Mouse (Mus musculus) thymus, postnatal 10 days (tissue): ENCODE results near the gene Efhb.

Experiments used
- DNase-seq, 2 experiments: peaks; one replicate each; pipeline ENCODE4 v3.0.0; 2021; ENCODE audit warnings: low spot score in 2 of 2

Efhb gene

DNA sequence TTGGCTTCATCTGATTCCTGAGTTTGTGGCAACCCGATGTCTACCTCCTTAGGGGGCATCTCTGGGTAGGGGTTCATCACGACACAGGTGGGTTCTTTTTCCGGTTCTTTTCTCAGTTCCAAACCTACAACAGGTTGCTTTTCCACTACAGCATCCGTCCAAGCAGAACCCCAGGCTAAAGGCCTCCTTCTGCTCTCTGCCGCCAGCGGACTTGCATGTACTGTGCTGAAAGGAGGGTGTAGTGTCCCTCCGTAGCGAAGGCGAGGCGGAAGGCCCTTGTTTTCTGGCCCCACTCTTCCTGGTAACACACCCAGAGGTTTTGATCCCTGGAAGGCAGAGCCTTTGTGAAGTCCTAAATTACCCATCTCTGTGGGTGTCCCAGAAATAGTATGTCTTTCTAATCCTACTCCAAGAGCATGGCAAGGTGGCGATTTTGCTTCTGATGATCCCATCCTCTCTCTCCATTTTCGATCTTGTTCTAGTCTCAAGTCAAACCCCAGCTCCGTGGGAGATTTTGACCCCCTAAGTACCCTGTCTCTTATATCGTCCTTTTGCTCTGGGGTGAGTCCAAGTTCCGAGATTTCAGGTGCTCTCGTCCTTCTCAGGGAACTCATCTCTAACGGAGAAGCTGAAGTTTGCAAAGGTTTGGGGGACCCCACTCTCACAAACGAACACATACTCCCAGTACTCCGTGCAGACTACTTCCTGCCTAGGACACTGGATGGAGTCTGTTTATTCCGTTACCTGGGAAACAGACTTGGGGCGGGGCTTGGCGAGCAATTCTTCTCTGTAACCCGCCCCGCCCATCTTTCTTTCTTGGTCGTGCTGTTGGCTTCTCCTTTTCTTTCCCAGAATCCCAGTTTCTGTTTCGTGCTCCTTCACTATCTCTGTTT lies at the start of gene Efhb:
Gene Efhb (minus strand): TSS at position 719 of the 893 bp plus-strand sequence.
- peak; percentile 56 to 66 for DNase-seq

DNA sequence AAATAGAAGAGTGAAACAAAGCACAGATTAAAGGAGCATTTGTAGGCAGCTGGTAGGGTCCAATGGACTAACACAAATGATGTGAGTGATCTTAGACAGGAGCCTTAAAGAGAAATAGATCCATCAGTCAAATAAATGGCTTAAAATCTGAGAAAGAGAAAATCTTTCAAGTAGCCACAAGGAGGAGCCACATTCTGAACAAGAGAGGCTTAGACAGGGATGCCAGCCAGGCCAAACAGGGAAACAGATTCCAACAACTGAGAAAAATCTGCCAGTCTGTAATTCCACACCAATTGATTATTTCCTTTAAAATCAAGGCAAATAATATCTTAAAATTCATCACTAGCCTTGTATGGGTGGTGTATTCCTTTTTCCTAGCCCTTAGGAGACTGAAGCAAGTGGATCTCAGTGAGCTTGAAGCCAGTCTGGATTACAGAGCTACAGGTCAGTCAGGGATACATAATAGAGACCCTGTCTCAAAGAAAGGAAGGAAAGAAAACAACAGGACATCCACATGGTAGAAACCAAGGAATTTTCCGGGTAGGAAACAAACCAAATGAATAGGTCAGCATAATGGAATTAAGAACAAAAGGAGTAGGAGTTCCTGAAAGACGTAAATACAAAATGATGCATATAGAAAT lies 49.3 kb upstream of the Efhb start:
- DNase-seq, result peak in 1 of 2 experiments; percentile 5

DNA sequence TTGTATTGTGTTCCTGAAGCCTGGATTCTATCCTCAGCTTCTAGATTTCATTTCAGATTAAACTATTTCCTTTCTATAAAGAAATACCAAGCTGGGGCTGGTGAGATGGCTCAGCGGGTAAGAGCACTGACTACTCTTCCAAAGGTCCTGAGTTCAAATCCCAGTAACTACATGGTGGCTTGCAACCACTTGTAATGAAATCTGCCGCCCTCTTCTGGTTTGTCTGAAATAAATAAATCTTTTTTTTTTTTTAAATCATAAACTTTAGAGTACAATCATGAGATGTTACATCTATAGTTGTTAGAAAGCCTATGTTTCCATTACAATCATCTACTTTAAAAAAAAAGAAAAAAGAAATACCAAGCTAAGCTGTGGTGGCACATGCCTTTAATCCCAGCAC lies 39.8 kb upstream of the Efhb start:
- DNase-seq, result no peak

DNA sequence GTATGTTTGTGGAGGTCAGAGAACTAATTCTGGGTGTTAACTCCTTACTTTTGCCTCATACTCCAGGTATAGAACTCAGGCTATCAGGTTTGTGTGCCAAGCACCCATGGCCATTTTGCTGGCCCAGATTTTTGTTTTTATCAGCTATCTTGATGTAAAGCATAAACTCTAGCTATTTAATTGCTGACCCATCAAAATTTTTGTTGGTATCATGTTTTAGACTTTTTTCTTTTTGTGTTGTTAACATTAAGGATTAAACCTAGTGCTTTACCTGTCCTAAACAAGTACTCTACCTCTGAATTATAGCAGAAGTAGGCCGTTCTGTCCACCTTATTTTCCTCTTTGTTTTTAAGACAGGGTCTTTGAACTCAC lies 25.9 kb upstream of the Efhb start:
- no peak for DNase-seq

DNA sequence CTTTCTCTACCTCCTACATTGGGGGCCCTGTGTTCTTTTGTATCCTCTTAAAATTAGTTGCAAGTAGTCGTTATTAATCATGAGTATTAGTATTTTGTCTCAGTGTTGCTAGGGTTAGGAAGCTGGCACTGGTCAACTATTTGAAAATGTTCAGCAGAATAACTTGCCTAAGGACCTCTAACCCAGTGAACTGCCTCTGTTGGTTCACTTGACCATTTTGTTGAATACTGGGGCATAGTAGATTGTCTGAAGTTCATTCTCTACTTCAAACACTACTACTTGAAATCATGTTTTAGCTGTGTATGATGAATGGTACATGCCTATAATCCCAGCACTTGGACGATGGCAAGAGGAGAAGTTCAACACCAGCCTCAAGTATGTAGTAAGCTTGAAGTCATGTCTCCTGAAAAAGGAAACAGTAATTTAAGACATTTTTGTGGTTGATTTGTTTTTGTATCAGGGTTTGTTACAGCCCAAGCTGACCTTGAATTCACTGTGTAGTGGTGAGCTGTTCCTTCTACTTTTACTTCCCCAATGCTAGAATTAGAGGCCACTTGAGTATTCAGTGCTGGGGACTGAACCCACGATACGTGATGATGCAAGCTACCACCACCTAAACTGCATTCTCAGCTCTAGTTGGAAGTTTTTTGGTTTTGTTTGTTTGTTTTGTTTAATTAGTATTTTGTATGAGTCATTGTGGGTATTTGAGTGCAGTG lies 25.3 kb upstream of the Efhb start:
- no peak for DNase-seq

DNA sequence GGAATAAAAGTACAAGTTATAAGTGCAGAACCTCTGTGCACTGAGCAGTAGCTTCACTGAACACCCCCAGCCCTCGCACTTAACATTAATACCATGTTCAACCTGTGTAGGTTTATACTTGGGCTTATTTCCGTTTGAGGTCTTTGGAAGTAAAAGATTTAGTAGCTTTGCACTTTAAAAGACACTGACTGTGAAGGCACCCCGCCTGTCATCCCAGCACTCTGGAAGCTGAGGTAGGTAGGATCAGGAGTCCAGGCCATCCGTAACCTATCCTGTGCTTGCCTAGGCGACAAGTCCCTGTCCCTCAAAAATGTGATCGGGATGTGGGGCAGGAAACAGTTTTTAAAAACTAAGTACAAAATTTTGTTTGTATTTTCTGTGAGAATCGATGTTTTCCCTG lies 17.3 kb upstream of the Efhb start:
- no peak for DNase-seq

DNA sequence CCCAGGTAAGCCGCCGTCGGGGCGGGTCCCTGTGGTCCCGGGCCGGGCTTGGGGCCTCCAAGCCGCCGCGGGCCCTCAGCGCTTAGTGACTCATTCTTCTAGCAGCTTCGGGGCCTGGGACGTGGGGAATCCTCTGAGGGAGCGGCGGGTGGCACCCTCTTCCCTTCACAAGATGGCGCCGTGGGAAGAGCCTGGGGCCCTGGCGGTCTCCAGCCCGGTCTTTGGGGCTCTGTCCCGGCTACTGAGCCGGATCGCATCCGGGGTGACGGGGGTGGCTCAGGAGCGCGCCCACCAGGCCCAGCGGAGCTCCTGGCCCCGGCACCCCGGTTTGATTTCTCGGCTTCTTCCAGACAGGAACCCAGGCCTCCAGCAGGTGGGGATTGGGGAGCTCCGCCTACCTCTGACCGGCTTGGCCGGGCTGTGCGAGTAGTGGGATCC lies 16.5 kb upstream of the Efhb start:
- DNase-seq, result peak; percentile 42 to 51

DNA sequence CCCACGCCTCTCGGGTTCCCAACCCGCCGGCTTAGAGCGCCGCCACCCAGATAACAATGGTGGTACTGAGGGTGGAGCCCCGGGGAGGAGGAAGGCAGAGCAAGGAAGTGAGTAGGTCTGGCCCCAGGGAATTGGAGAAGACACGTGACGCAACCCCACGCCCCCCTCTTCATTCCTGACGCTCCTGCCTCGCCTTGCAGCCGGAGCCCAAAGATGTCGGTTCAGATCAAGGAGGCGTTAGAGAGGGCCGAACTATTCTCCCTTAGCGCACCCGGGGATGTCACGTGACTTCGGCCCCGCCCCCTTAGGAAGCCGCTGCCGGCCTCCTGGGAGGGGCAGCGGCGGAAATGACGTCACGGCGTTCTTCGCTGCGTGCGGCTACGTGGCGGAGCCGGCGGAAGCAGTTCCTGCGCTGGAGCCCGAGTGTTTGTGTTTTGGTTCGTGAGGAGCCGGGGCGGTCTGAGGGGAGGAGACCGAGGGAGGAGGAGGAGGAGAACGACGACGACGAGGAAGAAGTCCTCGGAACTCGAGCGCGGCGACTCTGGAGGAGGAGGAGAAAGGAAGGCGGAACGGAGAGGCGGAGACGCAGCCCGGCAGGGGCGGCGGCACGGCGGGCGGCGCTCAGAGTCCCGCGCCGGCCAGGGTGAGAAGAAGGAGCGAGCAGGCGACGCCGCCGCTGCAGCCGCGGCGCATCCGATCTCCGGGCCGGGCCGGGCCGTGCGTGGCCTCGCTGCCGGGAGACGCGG lies 15.9 kb upstream of the Efhb start, which contains the start of gene Rab5a:
Gene Rab5a (plus strand): TSS at position 377 of the 746 bp plus-strand sequence.
- peak; percentile 99 to 100 for DNase-seq

DNA sequence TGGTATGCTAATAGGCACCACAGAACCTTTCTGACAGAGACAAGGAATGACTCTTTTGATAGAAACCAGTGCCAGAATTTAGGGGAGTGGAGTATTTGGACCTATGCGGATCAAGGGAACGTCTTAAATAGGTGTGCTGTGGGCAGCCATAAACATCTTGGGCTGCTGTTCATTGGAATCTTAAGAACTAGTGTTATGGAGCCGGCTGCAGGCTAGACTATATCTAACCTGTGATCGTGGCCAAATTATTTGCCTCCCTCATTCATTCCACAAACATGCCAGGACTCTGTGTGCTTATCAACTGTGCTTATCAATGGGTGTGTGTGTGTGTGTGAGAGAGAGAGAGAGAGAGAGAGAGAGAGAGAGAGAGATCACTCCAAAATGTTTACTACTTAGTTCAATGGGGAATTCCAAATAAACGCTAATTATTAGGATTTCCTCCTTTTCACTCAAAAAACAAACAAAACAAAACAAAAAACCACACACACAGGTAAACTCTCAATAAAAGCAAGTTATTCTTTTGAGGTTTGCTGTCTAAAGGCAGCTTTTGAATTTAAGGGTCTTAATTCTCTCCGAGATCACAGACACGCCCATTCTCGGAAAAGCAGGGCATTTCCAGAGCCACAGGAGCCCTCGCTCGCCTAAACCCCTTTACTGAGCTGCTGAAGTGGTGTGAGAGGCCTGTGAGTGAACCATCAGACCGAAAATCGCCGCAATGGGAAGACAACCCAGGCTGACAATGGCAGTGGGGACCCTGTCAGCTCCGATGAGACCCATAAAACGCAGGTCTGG lies 15.1 kb upstream of the Efhb start:
- no peak for DNase-seq

DNA sequence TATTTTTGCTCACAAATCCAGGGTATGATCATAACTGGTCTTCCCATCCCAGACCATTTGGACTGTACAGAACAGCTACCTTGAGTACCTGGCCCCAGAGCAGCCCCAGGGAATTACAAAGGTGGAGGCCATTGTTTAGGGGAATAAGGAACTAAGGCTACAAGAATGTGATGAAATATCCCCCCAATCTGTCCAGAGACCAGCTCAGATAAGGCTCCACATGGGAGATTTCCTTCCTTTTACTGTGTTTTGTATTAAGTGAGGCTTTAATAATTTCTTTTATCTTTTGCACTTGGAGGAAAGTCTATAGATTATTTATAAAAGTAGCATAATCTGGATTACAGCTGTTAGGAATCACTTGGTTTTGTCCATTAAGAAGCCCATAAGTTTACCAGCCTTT lies 5.6 kb upstream of the Efhb start:
- DNase-seq, result no peak

DNA sequence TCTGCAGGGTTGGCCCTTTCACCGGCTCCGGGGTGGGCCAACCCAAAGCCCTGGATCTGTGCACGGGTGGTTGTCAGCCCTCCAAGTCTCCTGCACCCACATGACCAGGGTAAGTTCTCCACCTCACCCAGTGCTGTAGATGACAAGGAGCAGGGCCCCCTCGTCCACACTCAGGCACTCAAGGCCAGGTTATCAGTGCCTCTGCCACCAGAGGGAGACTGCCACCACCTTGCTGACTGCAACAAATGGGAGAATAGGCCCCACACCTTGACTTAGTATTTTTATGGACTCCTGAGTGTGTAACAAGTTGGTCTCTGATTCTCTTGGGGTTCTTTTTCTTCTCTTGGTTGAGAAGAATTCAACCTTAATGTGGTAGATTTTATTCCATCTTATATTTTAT lies 2.4 kb upstream of the Efhb start:
- DNase-seq, result peak in 1 of 2 experiments; percentile 20

DNA sequence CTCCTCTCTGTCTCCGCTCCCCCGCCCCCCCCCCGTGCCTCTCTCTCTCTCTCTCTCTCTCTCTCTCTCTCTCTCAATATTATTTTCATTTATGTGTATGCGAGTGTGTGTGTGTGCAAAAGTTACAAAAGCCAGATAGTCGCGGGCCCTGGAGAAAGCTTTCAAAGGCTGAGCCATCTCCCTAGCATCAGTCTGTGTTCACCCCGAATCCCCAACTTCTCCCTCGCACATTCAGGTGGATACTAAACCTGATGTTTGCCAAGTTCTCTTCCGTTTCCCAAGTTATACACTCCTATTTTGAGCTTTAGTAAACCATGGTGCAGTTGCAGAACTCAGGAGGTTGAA lies 347 bp upstream of the Efhb start:
- no peak for DNase-seq

DNA sequence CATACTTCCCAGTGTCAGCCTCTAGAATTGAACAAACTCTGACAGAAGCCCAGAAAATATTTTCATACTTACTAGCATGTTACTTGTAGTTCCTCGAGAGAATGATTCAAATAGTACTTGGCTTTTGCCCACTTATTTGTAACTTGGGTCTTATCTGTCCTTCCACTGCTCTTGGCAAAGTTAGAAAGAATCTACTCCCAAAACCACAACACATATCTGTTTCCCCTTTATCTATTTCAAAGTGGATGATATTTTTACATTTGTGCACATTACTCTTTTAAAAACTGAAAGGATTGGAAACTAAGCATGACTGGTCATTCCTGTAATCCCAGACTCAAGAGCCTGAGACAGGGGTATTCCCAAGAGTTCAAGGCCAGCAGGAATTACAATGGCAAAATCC lies 6.4 kb downstream of the Efhb start:
- no peak for DNase-seq

DNA sequence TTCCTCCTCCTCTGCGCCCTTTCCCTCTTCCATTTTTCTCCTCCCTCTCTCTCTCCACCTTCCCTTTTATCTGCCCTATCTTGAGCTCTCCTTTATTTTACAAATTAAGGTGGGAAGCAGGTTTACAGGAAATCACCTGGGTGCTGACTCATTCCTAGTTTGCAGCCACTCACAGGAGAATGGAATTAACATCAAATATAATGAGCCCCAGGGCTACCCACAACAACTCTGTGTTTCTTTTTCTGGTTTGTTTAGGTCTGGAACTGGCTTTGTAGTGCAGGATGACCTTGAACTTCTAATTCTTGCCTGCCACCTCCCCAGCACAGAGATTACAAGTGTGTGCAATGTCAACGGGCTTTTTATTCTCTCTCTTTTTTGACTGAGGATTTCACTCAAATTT lies 7.0 kb downstream of the Efhb start:
- no peak for DNase-seq

DNA sequence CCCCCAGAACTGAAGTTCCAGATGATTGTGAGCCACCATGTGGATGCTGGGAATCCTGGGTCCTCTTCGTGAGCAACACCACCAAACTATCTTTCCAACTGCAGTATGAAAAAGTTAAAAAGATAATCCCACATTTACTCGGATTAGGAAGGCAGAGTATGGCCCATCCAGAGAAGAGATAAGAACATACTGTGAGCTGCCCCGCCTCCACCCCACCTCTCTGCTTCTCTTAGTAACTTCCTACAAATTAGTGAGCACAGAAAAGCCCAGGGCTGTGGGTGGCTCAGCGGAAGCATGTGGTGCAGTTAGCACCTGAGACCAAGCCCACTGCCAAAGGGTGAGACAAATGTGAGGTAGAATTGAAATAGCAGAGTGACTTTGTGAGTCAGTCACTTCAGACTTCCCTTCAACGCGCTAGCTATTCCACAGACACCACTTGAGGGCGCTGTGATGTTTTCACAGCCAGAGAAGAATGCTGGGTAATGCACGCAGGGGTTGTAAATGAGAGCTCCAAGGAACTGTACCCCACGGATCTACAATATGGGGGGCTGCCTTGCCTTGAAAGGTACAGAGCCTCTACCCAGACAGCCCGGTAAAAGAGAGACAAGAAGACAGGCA lies 60.3 kb downstream of the Efhb start:
- DNase-seq, result peak in 1 of 2 experiments; percentile 25

DNA sequence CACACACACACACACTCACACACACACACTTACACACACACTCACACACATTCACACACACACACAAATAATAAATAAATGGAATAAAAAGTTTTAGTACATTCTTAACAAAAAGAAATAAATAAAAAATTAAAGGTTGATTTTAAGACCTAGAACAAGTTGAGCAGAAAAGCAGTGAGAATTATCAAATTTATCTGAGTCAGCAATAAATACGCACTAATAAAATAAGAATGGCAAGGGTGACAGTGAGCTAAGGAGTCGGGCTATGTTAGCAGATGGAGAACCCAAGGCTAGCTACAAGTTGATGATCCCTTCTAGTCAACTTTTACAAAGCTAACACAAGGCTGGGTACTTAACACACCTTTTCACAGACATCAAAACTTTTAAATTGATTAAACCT lies 69.9 kb downstream of the Efhb start:
- DNase-seq, result no peak

DNA sequence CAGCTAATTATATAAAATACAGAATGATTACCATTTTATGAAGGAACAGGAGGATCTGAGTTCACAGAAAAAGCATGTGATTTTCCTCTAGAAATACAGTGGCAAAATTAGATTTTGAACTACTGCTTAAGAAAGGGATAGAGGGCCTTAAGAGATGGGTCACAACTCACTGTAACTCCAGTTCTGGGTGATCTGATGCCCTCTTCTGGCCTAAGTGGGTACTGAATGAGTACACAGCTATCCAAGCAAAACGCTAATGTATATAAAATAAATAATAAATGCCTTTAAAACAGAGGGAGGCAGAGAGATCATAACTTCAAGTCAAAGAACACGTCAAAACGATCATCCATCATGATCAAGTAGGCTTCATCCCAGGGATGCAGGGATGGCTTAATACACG lies 73.6 kb downstream of the Efhb start:
- DNase-seq, result peak in 1 of 2 experiments; percentile 39

DNA sequence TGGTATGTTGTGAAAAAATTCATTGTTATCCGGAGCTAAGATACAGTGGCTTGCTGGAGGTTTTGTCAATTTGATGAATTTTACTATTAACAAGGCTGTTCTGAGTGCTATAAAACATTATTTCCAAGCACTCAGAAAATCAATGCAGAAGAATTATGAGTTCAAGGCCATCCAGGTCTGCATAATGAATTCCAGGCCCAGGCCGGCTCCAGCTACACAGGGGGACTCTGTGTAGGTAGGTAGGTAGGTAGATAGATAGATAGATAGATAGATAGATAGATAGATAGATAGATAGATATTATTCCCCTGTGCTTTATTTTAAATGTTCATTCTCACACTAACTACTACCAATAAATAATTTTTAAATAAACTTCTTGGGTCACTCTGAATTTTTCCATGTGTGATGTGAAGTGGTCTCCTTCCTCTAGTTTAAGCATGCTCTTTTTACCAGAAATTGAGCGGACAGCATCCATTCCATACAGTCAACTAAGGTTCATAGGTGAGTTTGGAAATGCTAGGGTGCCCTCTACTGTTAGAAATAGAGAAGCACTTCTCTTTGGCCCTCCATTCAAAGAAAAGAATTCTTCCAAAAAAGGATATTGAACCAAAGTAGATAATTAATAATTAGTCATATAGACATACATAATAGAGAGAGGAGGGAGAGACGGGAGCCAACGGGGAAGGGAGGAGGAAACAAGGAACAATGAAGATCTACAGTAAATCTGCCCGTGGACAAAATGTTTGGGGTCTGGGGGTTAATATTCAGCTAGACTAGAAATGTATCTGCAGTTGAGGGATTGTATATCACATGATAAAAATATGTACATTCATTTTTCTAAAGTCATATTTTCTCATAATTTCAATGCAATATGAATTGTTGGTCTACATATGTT lies 75.3 kb downstream of the Efhb start:
- DNase-seq, result peak in 1 of 2 experiments; percentile 11

DNA sequence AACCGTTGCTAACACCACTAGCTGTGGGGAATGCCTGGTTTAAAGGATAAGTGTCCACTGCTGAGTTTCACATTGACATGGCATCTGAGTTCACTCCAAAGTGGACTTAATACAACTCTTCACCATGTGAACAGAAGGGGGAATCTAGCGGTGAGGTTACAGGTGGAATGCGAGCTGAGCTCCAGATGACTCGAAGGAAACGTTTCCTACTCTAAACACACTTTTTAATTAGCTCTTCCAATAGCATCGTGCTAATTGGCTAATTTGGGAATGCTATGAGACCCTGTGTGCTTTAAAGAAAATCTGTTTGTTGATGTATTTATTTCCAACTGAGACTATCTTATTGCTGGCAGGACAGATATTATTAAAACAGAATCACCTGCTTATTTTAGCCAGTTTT lies 76.3 kb downstream of the Efhb start:
- DNase-seq, result no peak

DNA sequence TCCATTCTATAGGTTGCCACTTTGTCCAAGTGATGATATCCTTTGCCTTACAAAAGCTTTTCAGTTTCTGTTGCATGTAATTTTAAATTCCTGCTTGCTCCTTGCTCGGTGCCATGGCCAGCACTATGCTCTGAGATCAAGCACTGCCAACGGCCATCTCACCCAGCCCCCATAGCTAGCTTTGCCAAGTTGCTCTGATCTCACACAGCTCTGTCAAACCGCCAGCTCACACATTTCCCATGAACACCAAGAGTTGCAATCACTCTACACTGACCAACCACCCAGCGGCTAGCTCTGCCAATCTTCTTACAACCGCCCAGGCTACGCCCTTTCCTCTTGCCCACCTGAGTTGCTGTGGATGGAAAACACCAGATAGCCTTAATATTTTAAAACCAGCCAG lies 99.0 kb downstream of the Efhb start:
- DNase-seq, result no peak
